Mouse (Mus musculus) limb, embryonic 10.5 days (tissue): ENCODE data around the gene Sf3b4. TPM values are rescaled to one million over a fixed set of nuclear protein-coding genes. Genes with fewer than 3 reads are reported as not detected.

Experiments
- DNase-seq: peaks from one replicate; pipeline ENCODE4 v3.0.0-alpha.2; 2017; ENCODE audit warnings: low spot score
- H3K27ac ChIP-seq: fragments of 300-500 bp; sonication (generic); 2 replicates; pipeline ENCODE4 v1.5.1; 2016; ENCODE audit warnings: mild to moderate bottlenecking
- H3K27me3 ChIP-seq: fragments of 300-500 bp; sonication (generic); 2 replicates; pipeline ENCODE4 v1.6.1; 2016; ENCODE audit warnings: low read depth, mild to moderate bottlenecking; ENCODE audit not compliant: poor library complexity, severe bottlenecking
- H3K36me3 ChIP-seq: fragments of 300-500 bp; sonication (generic); 2 replicates; pipeline ENCODE4 v1.6.1; 2016; ENCODE audit warnings: mild to moderate bottlenecking, moderate library complexity
- H3K4me1 ChIP-seq: fragments of 300-500 bp; sonication (generic); 2 replicates; pipeline ENCODE4 v1.6.1; 2016
- H3K4me3 ChIP-seq: fragments of 300-500 bp; sonication (generic); 2 replicates; pipeline ENCODE4 v1.5.1; 2016; ENCODE audit warnings: mild to moderate bottlenecking, moderate library complexity
- H3K9me3 ChIP-seq: fragments of 300-500 bp; sonication (generic); replicated peaks from 2 replicates; pipeline ENCODE4 v1.6.1; 2016; ENCODE audit warnings: mild to moderate bottlenecking
- WGBS: fragments of 180-500 bp; shearing (Covaris S2); methylation state at CpG from one replicate; pipeline ENCODE4 v1.1.7; 2016; 5-methylcytosine and 5-hydroxymethylcytosine counted together
- polyA plus RNA-seq: library from polyadenylated mRNA; unstranded; fragments of >200 nt; fragmentation: Nextera tagmentation; extraction: Ambion mirVana; gene quantifications from 2 replicates; pipeline ENCODE4 v1.2.1, GENCODE M21; 2016

Gene Sf3b4
- polyA plus RNA-seq = 290 and 304 TPM in 2 replicates

GRCm38 (mm10) chr3:96172197-96173178, at the start of gene Sf3b4:
Sf3b4 (plus strand) TSS chr3:96172332.
- Histone ChIP-seq H3K4me3 (peak within 1 kb of the TSS; percentile 95), H3K36me3 (peaks cover 73% of the 10 kb centered on the region), H3K9me3 (no peaks in the 10 kb centered on the region), H3K27ac (peak within 1 kb of the TSS; percentile 95), H3K4me1 (peaks cover 40% of the 10 kb centered on the region), H3K27me3 (no peaks in the 10 kb centered on the region)
- peak; percentile 98 for DNase-seq
- WGBS = under 1% methylated on average over 55 of the region's 58 CpGs

- Histone ChIP-seq H3K27me3 (no peaks in the 10 kb centered on the region), H3K4me3 (no peak overlapping the region), H3K27ac (no peak overlapping the region), H3K9me3 (no peaks in the 10 kb centered on the region), H3K36me3 (no peaks in the 10 kb centered on the region), H3K4me1 (no peaks in the 10 kb centered on the region)
- 93% methylated on average over 5 of the region's 5 CpGs for WGBS
- no peak for DNase-seq
These were observed 47.9 kb upstream of the Sf3b4 start for GRCm38 (mm10) chr3:96124235-96124634.

- no peaks in the 10 kb centered on the region for H3K9me3 ChIP-seq
- no peaks in the 10 kb centered on the region for H3K36me3 ChIP-seq
- H3K4me3 ChIP-seq = no peak overlapping the region
- no peak for DNase-seq
- no peak overlapping the region for H3K27ac ChIP-seq
- no peaks in the 10 kb centered on the region for H3K27me3 ChIP-seq
- no peaks in the 10 kb centered on the region for H3K4me1 ChIP-seq
These were observed 44.0 kb upstream of the Sf3b4 start for GRCm38 (mm10) chr3:96128128-96128527.

DNA sequence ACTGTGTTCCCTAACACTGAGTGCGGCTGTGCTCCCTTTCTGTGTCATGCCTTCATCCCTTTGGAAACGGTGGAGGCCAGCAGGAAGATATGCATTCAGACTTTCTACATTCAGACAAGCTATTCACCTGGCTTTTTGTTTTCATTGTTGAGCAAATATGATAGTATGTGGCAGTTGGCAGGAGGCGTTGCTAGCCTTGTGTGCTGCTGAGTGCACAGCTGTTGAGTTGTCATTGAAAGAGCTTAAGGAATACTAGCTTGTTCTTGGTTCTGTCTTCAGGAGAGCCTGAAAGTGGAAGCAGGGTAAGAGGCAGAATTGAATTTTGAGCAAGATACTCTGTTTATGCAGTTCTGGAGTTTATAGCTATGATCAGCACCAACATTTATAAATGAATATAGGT, 39.7 kb upstream of the Sf3b4 start:
- Histone ChIP-seq H3K27ac (no peak overlapping the region), H3K36me3 (peaks cover 21% of the 10 kb centered on the region), H3K27me3 (no peaks in the 10 kb centered on the region), H3K4me3 (no peak overlapping the region), H3K9me3 (no peaks in the 10 kb centered on the region), H3K4me1 (no peaks in the 10 kb centered on the region)
- DNase-seq = no peak
- 93% methylated on average over 3 of the region's 3 CpGs for WGBS

DNA sequence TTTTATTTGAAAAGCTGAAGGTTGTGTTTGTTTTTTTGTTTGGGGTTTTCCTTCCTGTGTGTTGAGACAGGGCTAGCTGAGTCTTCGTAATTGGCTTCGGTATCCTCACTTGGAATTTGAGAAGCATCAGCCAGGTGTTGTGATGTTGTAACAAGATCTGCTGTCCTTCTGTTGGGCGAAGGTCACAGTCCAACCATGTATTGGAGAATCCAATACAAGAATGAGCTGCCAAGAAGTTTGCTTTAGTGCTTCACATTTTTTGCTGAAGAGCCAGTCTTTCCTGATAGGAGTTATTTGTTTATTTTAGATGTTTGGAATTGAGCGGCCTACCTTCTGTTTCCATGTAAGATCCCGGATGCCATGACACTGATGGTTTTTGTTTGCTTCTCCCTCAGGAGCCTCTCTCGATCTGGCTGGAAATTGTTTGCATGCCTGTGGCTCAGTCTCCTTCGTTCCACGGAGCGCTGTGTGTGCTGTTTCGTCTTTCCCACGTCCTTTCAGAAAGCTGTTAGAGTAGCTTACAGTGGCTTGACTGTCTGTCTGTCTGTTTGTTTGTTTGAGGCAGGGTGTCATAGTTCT, 38.7 kb upstream of the Sf3b4 start:
- H3K36me3 ChIP-seq = peaks cover 28% of the 10 kb centered on the region
- no peak overlapping the region for H3K27ac ChIP-seq
- no peaks in the 10 kb centered on the region for H3K27me3 ChIP-seq
- H3K9me3 ChIP-seq = no peaks in the 10 kb centered on the region
- H3K4me1 ChIP-seq = no peaks in the 10 kb centered on the region
- 87% methylated on average over 11 of the region's 11 CpGs for WGBS
- H3K4me3 ChIP-seq = no peak overlapping the region
- no peak for DNase-seq

GRCm38 (mm10) chr3:96135011-96135410, 37.1 kb upstream of the Sf3b4 start:
- WGBS = 88% methylated on average over 3 of the region's 3 CpGs
- H3K4me1 ChIP-seq = no peaks in the 10 kb centered on the region
- no peak overlapping the region for H3K27ac ChIP-seq
- H3K4me3 ChIP-seq = no peak overlapping the region
- DNase-seq = no peak
- H3K27me3 ChIP-seq = no peaks in the 10 kb centered on the region
- no peaks in the 10 kb centered on the region for H3K9me3 ChIP-seq
- peaks cover 41% of the 10 kb centered on the region for H3K36me3 ChIP-seq

DNA sequence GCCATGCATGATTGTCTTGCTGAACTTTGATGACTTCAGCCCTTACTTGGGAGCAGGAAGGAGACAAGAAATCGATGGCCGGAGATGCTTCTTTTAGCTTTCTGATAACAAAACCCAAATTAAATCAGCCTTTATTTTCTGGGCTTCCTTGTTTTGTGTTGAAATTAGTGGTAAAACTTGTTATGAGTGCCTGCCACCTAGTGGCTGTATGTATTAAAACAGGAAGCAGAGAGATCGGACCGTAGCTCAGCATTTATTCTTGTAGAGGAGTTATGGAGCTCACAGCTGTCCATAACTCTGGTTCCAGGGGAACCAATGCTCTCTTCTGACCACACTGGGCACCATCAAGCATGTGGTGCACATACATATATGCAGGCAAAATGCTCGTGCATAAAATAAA, 24.2 kb upstream of the Sf3b4 start:
- Histone ChIP-seq H3K27ac (no peak overlapping the region), H3K4me1 (no peaks in the 10 kb centered on the region), H3K4me3 (no peak overlapping the region), H3K36me3 (peaks cover 64% of the 10 kb centered on the region), H3K9me3 (no peaks in the 10 kb centered on the region), H3K27me3 (no peaks in the 10 kb centered on the region)
- 33% methylated on average over 5 of the region's 5 CpGs for WGBS
- DNase-seq = no peak

- Histone ChIP-seq H3K4me1 (no peaks in the 10 kb centered on the region), H3K9me3 (no peaks in the 10 kb centered on the region), H3K27me3 (no peaks in the 10 kb centered on the region), H3K4me3 (no peak overlapping the region), H3K27ac (no peak overlapping the region), H3K36me3 (peaks cover 70% of the 10 kb centered on the region)
- DNase-seq = no peak
- WGBS = 93% methylated on average over 7 of the region's 7 CpGs
These were observed 20.3 kb upstream of the Sf3b4 start for GRCm38 (mm10) chr3:96151836-96152235.

DNA sequence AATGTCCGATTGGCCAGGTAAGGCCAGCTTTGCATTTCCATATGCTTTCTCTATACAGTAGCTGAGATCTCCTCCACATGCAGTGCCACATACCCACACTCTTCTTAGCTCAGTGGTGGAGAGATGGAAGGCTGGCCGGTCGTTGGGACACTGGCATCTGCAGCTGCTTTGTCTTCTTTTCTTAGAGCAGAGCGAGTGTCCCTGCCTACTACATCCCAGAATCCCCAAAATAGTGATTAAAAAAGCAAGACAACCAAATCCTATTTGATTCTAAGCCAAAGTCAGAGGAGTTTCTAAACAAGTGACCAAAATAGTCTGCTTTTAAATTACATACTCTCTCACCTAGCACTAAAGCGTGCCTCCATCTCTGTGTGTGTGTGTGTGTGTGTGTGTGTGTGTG, 19.5 kb upstream of the Sf3b4 start:
- no peak overlapping the region for H3K4me3 ChIP-seq
- no peak for DNase-seq
- 95% methylated on average over 5 of the region's 5 CpGs for WGBS
- no peak overlapping the region for H3K27ac ChIP-seq
- peaks cover 72% of the 10 kb centered on the region for H3K36me3 ChIP-seq
- no peaks in the 10 kb centered on the region for H3K27me3 ChIP-seq
- H3K4me1 ChIP-seq = no peaks in the 10 kb centered on the region
- H3K9me3 ChIP-seq = no peaks in the 10 kb centered on the region

GRCm38 (mm10) chr3:96155501-96155900, 16.6 kb upstream of the Sf3b4 start:
- H3K4me1 ChIP-seq = peaks cover 20% of the 10 kb centered on the region
- H3K36me3 ChIP-seq = peaks cover 62% of the 10 kb centered on the region
- no peak overlapping the region for H3K4me3 ChIP-seq
- H3K27me3 ChIP-seq = no peaks in the 10 kb centered on the region
- H3K27ac ChIP-seq = peak overlapping the region; percentile 56; the same call in 1 of the 2 replicates
- DNase-seq = no peak
- WGBS = 85% methylated on average over 8 of the region's 8 CpGs
- H3K9me3 ChIP-seq = no peaks in the 10 kb centered on the region

DNA sequence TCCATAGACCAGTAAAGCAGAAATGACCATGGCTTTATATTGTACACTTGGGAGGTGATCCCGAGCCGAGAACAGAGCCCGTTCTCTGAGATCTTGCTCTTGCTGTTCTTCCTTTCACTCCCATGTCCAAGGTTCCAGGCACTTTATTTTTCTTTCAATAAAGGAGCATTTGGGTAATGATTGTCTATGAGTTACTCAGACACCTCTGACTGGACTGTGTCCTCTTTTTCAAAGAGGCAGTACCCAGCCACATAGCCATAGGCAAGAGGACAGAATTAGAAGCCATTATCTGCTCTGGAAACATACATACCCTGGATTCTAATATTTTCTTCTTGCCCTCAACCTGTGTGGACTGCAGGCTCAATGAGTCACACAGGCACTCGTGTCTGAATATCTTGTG, 12.3 kb upstream of the Sf3b4 start:
- WGBS = 82% methylated on average over 4 of the region's 4 CpGs
- no peak for DNase-seq
- Histone ChIP-seq H3K4me3 (no peak overlapping the region), H3K27me3 (no peaks in the 10 kb centered on the region), H3K27ac (peak overlapping the region; percentile 86), H3K36me3 (peaks cover 18% of the 10 kb centered on the region), H3K4me1 (peaks cover 44% of the 10 kb centered on the region), H3K9me3 (no peaks in the 10 kb centered on the region)

DNA sequence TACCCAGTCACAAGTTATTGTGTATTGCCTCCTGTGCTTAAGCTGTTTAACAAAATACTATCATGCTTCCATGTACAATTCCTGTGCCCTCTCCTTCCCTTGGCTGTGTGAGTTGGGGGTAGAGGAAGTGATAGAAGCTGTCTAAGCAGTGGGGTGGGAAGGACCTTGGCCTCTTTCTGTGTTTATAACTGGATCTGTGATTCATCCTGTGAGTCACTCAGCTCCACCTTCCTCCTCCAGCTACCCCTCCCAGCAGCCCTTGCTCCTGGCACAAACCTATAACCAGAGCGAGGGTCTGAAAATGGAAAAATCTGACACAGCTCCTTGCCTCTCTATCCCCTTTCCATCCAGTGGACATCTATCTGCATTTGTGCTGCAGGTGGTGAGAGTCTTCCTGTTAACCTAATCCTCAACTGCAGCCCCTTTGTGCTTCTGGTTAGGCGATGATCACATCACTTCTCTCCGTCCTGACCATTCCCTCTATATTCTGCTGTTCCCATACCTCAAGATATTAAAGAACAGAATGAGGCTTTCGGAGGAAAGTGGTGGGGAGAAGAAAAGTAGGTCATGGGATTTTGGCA, 11.8 kb upstream of the Sf3b4 start:
- DNase-seq = no peak
- H3K4me1 ChIP-seq = peaks cover 44% of the 10 kb centered on the region
- H3K4me3 ChIP-seq = peak overlapping the region; percentile 62

More for the DNA sequence above, 11.8 kb upstream of the Sf3b4 start:
- Histone ChIP-seq H3K27ac (peak overlapping the region; percentile 86), H3K36me3 (peaks cover 14% of the 10 kb centered on the region), H3K27me3 (no peaks in the 10 kb centered on the region), H3K9me3 (no peaks in the 10 kb centered on the region)
- 61% methylated on average over 4 of the region's 4 CpGs for WGBS
